Mouse (Mus musculus) hindbrain, embryonic 14.5 days (tissue): ENCODE results near the gene Fzd4. TPM values are rescaled to one million over a fixed set of nuclear protein-coding genes. Genes with fewer than 3 reads are reported as not detected.
A peak's percentile ranks its signal among the peaks of the same experiment; 100 is the strongest.

Experiments
- ATAC-seq: fragments of 200-750 bp; cut with Nextera tagmentation; 2 replicates; pipeline ENCODE4 v1.8.0; 2017; ENCODE audit warnings: moderate number of reproducible peaks, mild to moderate bottlenecking, moderate TSS enrichment, moderate library complexity; ENCODE audit not compliant: low FRiP score
- DNase-seq: peaks from one replicate; pipeline ENCODE4 v3.0.0-alpha.2; 2015; ENCODE audit warnings: low spot score
- H3K27ac ChIP-seq: fragments of 300-500 bp; sonication (generic); 2 replicates; pipeline ENCODE4 v1.5.1; 2014; ENCODE audit warnings: mild to moderate bottlenecking, moderate library complexity
- H3K27me3 ChIP-seq: fragments of 300-500 bp; sonication (generic); 2 replicates; pipeline ENCODE4 v1.6.1; 2014; ENCODE audit warnings: mild to moderate bottlenecking, low read length, mixed read lengths; ENCODE audit not compliant: control insufficient read depth, insufficient read depth
- H3K36me3 ChIP-seq: fragments of 300-500 bp; sonication (generic); replicated peaks from 2 replicates; pipeline ENCODE4 v1.6.1; 2014; ENCODE audit not compliant: control insufficient read depth, insufficient read depth
- H3K4me1 ChIP-seq: fragments of 300-500 bp; sonication (generic); replicated peaks from 2 replicates; pipeline ENCODE4 v1.6.1; 2014; ENCODE audit warnings: antibody characterized with exemption, low read length, mixed read lengths; ENCODE audit not compliant: control insufficient read depth, insufficient read depth
- H3K4me2 ChIP-seq: fragments of 300-500 bp; sonication (generic); replicated peaks from 2 replicates; pipeline ENCODE4 v1.6.1; 2014; ENCODE audit warnings: mild to moderate bottlenecking, moderate library complexity
- H3K4me3 ChIP-seq: fragments of 300-500 bp; sonication (generic); replicated peaks from 2 replicates; pipeline ENCODE4 v1.5.1; 2014; ENCODE audit warnings: mild to moderate bottlenecking, low read length
- H3K9ac ChIP-seq: fragments of 300-500 bp; sonication (generic); 2 replicates; pipeline ENCODE4 v1.6.1; 2014
- H3K9me3 ChIP-seq: fragments of 300-500 bp; sonication (generic); 2 replicates; pipeline ENCODE4 v1.6.1; 2016; ENCODE audit warnings: low read length; ENCODE audit not compliant: control insufficient read depth
- WGBS: fragments of 180-500 bp; shearing (Covaris S2); extraction: QIAGEN DNeasy Blood & Tissue Kit; methylation state at CpG from one replicate; pipeline ENCODE4 v1.1.7; 2014; 5-methylcytosine and 5-hydroxymethylcytosine counted together
- polyA plus RNA-seq: library from polyadenylated mRNA; unstranded; fragments of >200 nt; fragmentation: Nextera tagmentation; extraction: Ambion mirVana; gene quantifications from 2 replicates; pipeline ENCODE4 v1.2.1, GENCODE M21; 2014

Fzd4 gene
- polyA plus RNA-seq, 1 experiment from 2014 or later: 4.1 TPM

DNA sequence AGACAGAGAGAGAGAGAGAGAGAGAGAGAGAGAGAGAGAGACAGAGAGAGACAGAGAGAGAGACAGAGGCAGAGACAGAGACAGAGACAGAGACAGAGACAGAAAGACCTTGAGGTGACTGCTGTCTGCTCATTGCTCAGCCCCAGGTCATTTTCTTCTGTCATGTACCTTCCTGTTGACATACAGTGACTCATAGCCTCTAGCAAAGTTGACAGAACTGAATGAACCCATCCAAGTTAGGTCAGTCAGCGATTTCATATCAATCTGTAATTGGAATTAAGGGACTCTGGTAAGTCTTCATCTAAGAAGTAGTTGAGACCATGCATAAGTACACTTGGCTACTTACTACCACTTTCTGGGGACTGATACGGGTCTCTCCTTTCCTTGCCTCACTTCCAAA lies 27.0 kb downstream of the Fzd4 start:
- DNase-seq (no peak), ATAC-seq (no peak)
- no peak overlapping the region for H3K4me2 ChIP-seq
- 88% methylated on average over 2 of the region's 2 CpGs for WGBS
- H3K27ac ChIP-seq: no peak overlapping the region
- no peaks in the 10 kb centered on the region for H3K36me3 ChIP-seq
- no peak overlapping the region for H3K4me3 ChIP-seq
- H3K4me1 ChIP-seq: no peaks in the 10 kb centered on the region
- H3K9me3 ChIP-seq: no peaks in the 10 kb centered on the region
- no peaks in the 10 kb centered on the region for H3K27me3 ChIP-seq
- H3K9ac ChIP-seq: no peak overlapping the region

DNA sequence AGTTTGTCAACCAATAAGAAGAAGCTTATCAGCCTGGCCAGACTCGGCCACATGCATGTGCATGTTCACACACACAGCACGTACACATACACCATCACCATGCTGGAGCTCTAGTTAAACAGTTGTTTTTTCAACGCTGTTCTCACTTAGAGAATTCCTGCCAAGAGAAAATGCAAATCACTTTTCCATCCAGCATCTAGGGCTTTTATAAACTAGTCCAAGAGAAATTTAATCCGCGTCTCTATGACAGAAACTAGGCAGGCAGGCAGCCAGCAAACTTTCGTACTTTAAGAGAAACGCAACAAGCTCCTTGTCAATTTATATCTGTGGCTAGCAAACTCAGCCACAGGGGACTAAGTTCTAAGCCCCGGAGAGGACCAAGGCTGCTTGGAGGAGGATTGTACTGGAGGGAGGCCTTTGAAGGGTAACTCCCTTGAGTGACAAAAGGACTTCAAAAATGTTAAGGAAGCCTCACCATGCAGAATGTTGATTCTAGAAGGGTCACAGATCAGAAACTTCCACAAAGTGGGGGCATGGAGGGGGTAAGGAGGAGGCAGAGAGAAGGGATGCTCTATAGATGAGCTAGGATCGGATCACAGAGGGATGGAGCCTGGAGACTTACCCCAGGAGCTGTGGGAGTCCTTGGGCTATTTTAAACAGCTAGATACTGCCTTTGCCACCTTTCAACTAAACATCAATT lies 29.2 kb downstream of the Fzd4 start:
- Histone ChIP-seq H3K9ac (no peak overlapping the region), H3K36me3 (no peaks in the 10 kb centered on the region), H3K27me3 (no peaks in the 10 kb centered on the region), H3K4me1 (no peaks in the 10 kb centered on the region), H3K4me3 (no peak overlapping the region), H3K9me3 (no peaks in the 10 kb centered on the region), H3K27ac (no peak overlapping the region), H3K4me2 (no peak overlapping the region)
- ATAC-seq: no peak
- DNase-seq: no peak
- WGBS: 68% methylated on average over 9 of the region's 9 CpGs

DNA sequence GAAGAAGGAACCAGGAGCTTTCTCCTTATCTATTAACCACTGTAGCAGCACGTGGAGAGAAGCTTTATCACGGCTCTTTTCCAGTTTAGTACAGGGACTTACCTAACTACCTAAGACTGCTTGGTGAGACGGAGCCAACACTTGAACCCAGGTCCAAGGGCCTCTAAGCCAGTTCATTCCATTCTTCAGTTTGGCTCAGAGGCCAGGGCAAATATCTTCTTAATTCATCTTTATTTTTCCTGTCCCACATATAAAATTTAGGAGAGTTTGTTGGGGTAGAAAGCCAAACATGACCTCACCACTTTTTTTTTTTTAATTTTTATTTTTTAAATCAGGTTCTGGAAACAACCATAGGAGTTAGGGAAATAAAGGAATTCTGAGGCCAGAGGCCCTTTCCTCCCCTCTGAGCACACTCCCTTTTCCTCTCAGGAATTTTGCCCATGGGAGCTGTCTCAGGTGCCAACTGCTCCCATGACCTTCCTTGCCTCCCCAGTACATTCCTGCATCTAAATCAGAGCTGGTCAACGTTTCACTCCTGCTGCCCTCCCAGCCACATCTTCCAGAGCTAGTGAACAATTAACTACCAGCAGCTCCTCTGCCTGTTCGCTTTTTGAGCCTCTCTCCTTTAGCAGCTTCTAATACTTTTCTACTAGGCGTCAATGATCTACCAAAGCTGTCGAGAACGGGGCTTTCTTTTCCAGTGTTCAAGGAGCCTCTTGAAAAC lies 29.9 kb downstream of the Fzd4 start:
- ATAC-seq: no peak
- DNase-seq: no peak
- no peak overlapping the region for H3K27ac ChIP-seq
- no peak overlapping the region for H3K4me3 ChIP-seq
- no peak overlapping the region for H3K4me2 ChIP-seq
- 52% methylated on average over 8 of the region's 8 CpGs for WGBS
- no peak overlapping the region for H3K9ac ChIP-seq
- no peaks in the 10 kb centered on the region for H3K4me1 ChIP-seq
- no peaks in the 10 kb centered on the region for H3K9me3 ChIP-seq
- H3K36me3 ChIP-seq: no peaks in the 10 kb centered on the region
- no peaks in the 10 kb centered on the region for H3K27me3 ChIP-seq

DNA sequence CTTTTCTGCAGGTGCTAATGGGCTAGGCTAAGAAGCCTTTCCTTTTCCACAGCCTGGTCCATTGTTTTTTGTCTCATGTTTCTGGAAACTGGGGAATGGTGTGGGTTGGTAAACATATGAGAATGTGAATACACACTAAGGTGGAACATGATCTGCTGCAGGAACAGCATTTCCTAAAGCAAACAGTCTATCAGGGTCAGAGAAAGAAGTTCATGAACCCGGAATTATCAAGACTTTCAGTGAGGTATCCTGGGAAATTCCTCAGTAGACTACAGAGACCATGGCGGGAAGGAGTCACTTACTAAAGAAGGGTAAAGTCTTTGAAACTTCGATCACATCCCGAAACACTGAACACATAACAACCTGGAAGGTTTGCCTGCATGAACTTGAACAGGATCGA lies 32.2 kb downstream of the Fzd4 start:
- H3K27me3 ChIP-seq: no peaks in the 10 kb centered on the region
- H3K36me3 ChIP-seq: no peaks in the 10 kb centered on the region
- H3K4me3 ChIP-seq: no peak overlapping the region
- no peak overlapping the region for H3K4me2 ChIP-seq
- WGBS: 89% methylated on average over 5 of the region's 5 CpGs
- H3K9me3 ChIP-seq: no peaks in the 10 kb centered on the region
- H3K27ac ChIP-seq: no peak overlapping the region
- DNase-seq (no peak), ATAC-seq (no peak)
- no peaks in the 10 kb centered on the region for H3K4me1 ChIP-seq
- no peak overlapping the region for H3K9ac ChIP-seq

DNA sequence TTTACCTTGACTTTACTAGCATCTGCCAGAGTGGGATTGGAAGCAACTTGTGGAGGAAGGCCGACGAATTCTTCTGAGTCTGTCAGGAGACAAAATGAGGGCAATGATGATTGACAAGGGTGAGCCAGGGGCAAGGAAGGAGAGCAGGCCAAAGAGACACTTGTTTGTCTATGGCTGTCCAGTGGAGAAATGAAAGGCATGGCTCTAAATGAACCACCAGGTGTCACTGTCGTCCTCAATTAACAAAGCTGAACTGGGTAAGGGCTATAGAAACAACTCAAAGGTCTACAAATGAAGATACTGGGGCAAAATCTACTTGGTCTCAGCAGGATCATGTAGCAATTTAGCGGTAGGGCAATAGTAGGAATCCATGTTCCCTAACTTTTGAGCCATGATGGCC lies 33.4 kb downstream of the Fzd4 start:
- Histone ChIP-seq H3K27me3 (no peaks in the 10 kb centered on the region), H3K36me3 (no peaks in the 10 kb centered on the region), H3K4me2 (no peak overlapping the region), H3K4me3 (no peak overlapping the region), H3K9me3 (no peaks in the 10 kb centered on the region), H3K27ac (no peak overlapping the region), H3K4me1 (no peaks in the 10 kb centered on the region), H3K9ac (no peak overlapping the region)
- DNase-seq: peak; percentile 55
- ATAC-seq: peak; percentile 43; the same call in 1 of the 2 replicates
- WGBS: 47% methylated on average over 4 of the region's 4 CpGs

DNA sequence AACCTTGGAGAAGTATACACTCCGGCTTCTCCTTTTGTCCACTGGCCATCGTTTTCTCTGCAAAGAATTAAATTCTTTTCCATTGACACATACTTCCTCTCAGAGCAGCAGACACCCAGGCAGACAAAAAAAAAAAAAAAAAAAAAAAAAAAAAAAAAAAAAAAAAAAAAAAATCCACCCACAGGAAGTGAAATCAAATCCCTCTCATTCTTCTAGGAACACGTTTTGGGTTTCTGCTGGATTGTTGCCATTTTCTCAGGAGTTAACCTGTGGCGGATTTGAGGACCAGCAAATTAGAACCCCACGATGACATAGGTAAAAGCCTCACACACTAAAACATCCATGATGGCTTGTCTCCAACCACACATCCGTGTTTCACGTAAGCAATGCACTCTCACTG lies 37.1 kb downstream of the Fzd4 start:
- no peaks in the 10 kb centered on the region for H3K9me3 ChIP-seq
- no peak overlapping the region for H3K4me3 ChIP-seq
- DNase-seq (no peak), ATAC-seq (no peak)
- no peaks in the 10 kb centered on the region for H3K36me3 ChIP-seq
- no peaks in the 10 kb centered on the region for H3K27me3 ChIP-seq
- no peaks in the 10 kb centered on the region for H3K4me1 ChIP-seq
- 79% methylated on average over 7 of the region's 7 CpGs for WGBS
- no peak overlapping the region for H3K27ac ChIP-seq
- H3K4me2 ChIP-seq: no peak overlapping the region
- no peak overlapping the region for H3K9ac ChIP-seq

DNA sequence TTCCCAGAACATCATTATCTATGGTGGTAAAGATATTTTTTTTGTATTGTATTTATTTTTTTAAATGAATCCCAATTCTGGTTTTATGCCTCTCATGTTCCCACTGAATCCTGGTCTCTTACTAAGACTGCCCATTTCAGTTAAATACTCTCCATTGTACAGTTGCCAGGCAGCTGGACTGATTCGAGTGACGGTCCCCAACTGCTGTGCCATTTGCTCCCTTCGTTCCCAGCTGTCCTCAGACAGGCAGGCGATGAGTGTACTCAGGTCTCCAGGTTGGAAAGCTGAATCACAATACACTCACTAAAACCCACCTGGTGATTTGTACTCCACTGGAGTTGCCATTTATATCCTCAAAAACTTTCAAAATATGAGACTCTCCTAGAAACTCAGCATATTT lies 38.1 kb downstream of the Fzd4 start:
- no peak for DNase-seq
- Histone ChIP-seq H3K4me2 (no peak overlapping the region), H3K9me3 (no peaks in the 10 kb centered on the region), H3K36me3 (no peaks in the 10 kb centered on the region), H3K9ac (no peak overlapping the region), H3K4me1 (no peaks in the 10 kb centered on the region), H3K27me3 (no peaks in the 10 kb centered on the region), H3K27ac (no peak overlapping the region), H3K4me3 (no peak overlapping the region)
- WGBS: 54% methylated on average over 4 of the region's 4 CpGs
- no peak for ATAC-seq

DNA sequence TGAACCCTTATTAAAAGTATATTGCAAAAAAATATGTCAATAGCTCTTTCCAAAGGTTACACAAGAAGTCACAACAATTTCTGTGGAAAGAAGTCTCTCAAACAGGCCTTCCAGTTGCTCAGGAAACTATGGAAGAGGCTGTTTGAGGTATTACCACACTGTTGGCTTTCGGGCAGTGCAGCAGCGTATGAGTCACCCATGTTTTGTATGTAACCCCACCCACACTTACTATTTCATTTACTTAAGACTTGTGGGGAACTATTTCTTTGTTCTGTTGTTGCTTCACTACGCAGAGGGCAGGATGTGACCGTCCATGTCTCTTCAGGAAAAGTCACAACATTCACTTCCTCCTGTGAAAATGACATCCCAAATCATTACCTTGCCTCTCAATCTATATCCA lies 41.0 kb downstream of the Fzd4 start:
- no peak for ATAC-seq
- Histone ChIP-seq H3K4me3 (no peak overlapping the region), H3K9me3 (no peaks in the 10 kb centered on the region), H3K36me3 (no peaks in the 10 kb centered on the region), H3K27ac (no peak overlapping the region), H3K27me3 (no peaks in the 10 kb centered on the region), H3K4me2 (no peak overlapping the region), H3K9ac (no peak overlapping the region), H3K4me1 (no peaks in the 10 kb centered on the region)
- WGBS: 87% methylated on average over 4 of the region's 4 CpGs
- no peak for DNase-seq

DNA sequence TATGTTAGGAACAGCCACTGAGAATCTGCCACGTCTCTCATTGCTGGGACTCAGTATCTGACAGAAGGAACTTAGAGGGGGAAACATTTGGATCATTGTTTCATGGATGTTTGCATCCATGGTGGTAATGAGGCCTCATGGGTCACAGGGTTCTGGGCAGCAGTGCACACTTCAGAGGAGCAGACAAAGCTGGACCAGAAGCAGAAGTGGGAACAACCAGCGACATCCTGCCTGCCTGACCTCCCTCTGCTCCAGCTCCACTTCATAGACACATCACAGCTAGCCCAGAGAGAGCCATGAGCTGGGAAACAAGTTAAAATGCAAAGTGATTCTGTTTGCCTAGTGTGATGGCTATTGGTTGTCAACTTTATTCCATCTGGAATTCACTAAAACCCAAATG lies 46.2 kb downstream of the Fzd4 start:
- H3K9me3 ChIP-seq: no peaks in the 10 kb centered on the region
- no peaks in the 10 kb centered on the region for H3K27me3 ChIP-seq
- H3K4me2 ChIP-seq: no peak overlapping the region
- H3K4me3 ChIP-seq: no peak overlapping the region
- 72% methylated on average over 2 of the region's 2 CpGs for WGBS
- H3K4me1 ChIP-seq: no peaks in the 10 kb centered on the region
- DNase-seq (no peak), ATAC-seq (no peak)
- no peak overlapping the region for H3K9ac ChIP-seq
- H3K36me3 ChIP-seq: no peaks in the 10 kb centered on the region
- H3K27ac ChIP-seq: no peak overlapping the region
